Mouse (Mus musculus) ES-E14 (cell line): ENCODE measurements around the gene Lao1.
A peak's percentile ranks its signal among the peaks of the same experiment; 100 is the strongest.

ENCODE experiments used
- CHD2 ChIP-seq: IDR thresholded peaks from 2 replicates; pipeline ENCODE4 v1.6.1; 2014; ENCODE audit warnings: mild to moderate bottlenecking, low read depth, low read length, inconsistent platforms
- MAFK ChIP-seq: IDR thresholded peaks from 2 replicates; pipeline ENCODE4 v1.6.1; 2014; ENCODE audit warnings: mild to moderate bottlenecking, low read depth, low read length, inconsistent platforms; ENCODE audit not compliant: insufficient read depth

DNA sequence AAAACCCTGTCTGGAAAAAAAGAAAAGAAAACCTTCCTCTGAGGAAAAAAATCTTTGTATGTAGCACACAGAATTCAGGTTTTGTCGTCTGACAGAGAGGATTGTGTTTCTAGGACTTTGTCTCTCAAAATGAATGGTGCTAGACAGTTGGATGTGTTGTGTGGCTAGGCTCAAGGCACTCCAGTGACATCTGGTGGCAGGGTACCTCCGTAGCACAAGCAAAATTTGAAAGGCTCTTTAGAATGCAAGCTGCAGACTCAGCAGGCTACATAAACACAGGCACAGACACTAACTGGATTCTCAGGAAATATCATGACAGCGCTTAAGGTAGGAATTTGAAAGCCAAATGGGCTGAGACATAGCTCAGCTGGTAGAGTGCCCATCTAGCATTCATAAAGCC lies 27.2 kb downstream of the Lao1 start:
- TF ChIP-seq CHD2 (no peak), MAFK (peak; percentile 87)
